Mouse (Mus musculus): Measurements from ENCODE around the gene Magea2.
"Not testable (repeated sequence)": the region's sequence is repeated elsewhere in the genome, so short reads cannot be mapped to it uniquely, and the experiment has no call there.

The Magea2 gene

DNA sequence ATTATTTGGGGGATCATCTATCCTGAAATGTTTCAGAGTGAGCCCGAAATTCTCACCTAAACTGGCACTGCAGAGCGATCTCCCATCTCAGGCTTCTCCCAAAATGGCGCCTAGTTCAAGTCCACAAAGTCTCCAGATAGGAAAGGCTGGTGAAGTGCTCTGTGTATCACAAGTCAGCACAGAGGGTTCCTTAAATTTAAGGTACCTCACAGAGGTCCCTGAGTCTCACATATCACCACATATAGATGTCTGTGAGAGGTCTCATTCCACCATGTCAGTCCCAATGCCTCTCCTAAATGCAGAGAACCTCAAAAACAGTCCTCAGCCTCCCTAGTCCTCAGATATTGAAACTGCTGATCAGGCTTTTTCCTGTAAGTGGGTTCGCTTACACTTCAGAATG, at the start of gene Magea2:
Gene Magea2 (minus strand): TSS at position 101 of the 400 bp plus-strand sequence.
- not testable (repeated sequence) for DNase-seq

DNA sequence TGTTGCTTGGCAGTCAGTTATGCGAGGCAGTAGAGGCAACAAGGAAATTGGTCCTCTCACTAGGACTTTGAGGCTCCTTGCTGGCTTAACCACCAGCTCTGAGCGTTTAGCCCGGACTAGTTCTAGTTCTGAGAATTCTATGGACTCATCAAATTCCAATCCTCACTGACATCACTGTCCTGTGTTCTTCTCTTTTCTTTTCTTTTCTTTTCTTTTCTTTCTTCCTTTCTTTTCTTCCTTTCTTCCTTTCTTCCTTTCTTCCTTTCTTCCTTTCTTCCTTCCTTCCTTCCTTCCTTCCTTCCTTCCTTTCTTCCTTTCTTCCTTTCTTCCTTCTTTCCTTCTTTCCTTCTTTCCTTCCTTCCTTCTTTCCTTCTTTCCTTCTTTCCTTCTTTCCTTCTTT, 34.8 kb upstream of the Magea2 start, which contains the start of gene Cldn34b2:
Gene Cldn34b2 (minus strand): TSS at position 101 of the 400 bp plus-strand sequence.
- DNase-seq: not testable (repeated sequence)

- DNase-seq: no peak
Observed at GRCm38 (mm10) chrX:155098024-155098423, 4.6 kb upstream of the Magea2 start.

- not testable (repeated sequence) for DNase-seq
Observed at GRCm38 (mm10) chrX:155089693-155090092, 3.8 kb downstream of the Magea2 start, which contains the start of gene Magea1. TSS of gene Magea1 (minus strand) at chrX:155089793.

DNA sequence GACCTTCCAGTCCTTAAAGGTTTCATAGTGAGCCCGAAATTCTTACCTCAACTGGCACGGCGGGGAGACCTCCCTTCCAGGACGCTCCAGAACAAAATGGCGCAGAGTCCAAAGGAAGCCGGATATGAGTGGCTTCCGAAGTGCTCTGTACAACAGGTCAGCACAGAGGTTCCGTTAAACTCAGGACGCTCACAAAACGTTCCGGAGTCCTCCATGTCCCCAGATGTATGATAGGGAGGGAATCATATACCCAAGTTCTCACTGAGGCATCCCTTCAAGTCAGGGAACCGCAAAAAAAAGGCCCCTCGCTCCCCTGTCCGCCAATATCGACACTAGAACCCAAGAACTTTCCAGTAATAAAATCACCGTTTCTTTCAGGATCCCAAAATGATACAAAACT, 30.4 kb downstream of the Magea2 start, which contains the start of gene Magea5:
Gene Magea5 (minus strand): TSS at position 101 of the 400 bp plus-strand sequence.
- not testable (repeated sequence) for DNase-seq

DNA sequence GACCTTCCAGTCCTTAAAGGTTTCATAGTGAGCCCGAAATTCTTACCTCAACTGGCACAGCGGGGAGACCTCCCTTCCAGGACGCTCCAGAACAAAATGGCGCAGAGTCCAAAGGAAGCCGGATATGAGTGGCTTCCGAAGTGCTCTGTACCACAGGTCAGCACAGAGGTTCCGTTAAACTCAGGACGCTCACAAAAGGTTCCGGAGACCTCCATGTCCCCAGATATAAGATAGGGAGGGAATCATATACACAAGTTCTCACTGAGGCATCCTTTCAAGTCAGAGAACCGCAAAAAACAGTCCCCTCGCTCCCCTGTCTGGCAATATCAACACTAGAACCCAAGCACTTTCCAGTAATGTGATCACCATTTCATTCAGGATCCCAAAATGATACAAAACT, 97.7 kb downstream of the Magea2 start, which contains the start of gene Magea8:
Gene Magea8 (minus strand): TSS at position 101 of the 400 bp plus-strand sequence.
- DNase-seq: not testable (repeated sequence)
